Mouse (Mus musculus) fibroblast of lung, adult 2 months (primary cell): ENCODE measurements around the gene Tcf23.
A peak's percentile ranks its signal among the peaks of the same experiment; 100 is the strongest.

Experiments used
- DNase-seq: peaks from one replicate; pipeline ENCODE4 v3.0.0-alpha.2; 2011; ENCODE audit warnings: low read depth

Gene Tcf23

DNA sequence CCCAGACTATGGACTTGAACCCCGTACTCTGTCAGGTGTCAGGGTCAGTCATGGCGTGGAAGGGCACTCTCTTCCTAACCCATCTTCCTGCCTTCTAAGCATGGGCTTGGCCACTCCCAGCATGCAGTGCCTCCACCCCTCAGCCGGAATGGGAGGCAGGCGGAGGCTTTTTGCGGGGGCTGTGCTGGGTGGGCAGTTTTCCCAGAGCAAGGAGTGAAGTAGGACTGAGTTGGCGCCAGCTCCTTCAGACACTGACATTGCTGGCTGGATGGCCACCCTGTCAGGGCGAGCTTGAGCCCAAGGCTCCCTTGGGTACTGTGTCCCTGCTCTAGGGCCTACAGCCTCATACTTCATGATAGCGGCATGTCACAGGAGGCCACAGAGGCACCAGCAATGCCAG, at the start of gene Tcf23:
Gene Tcf23 (plus strand): TSS at position 247 of the 400 bp plus-strand sequence.
- DNase-seq: no peak

GRCm38 (mm10) chr5:30918691-30919090, 49.8 kb upstream of the Tcf23 start:
- DNase-seq: no peak

DNA sequence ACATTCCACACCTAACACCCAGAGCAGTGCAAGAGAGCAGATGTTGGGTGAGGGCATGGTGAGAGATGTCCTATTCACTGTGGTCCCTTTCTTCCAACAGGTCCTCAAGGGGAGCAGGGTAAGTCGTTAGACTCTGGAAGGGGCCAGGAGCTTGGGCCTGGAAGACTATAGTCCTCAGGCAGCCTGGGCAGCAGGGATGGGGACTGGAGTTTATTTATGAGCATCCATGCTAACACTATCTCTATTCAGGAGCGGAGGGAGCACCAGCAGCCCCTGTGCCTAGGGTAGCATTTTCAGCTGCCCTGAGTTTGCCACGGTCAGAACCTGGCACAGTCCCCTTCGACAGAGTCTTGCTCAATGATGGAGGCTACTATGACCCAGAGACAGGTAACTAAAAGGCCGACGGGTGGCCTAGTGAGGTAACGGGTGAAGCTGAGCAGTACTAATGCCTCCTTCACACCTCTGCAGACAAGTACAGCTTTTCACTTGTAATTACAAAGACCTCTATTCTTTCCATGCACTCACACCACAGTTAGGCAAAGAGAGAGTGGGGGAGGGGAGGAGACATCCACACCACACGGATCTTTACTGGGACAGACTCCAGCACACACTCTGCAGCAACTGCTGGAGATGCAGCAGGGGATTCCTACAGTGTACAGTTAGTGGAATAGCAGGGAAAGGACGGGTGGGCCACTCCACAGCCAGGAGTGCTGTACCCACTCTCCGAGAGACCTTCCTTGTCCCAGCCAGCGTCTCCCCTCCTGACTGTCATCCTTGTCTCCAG, 48.4 kb upstream of the Tcf23 start:
- DNase-seq: no peak

DNA sequence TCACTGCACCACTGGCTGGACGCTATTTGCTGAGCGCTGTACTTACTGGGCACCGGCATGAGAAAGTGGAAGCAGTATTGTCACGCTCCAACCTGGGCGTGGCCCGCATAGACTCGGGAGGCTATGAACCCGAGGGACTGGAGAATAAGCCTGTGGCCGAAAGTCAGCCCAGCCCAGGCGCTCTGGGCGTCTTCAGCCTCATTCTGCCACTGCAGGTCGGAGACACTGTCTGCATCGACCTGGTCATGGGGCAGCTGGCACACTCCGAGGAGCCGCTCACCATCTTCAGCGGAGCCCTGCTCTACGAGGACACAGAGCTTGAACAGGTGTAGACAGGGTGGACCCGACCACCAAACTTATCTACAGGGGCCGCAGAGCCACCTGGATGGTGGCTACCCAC, 47.8 kb upstream of the Tcf23 start:
- DNase-seq: no peak

DNA sequence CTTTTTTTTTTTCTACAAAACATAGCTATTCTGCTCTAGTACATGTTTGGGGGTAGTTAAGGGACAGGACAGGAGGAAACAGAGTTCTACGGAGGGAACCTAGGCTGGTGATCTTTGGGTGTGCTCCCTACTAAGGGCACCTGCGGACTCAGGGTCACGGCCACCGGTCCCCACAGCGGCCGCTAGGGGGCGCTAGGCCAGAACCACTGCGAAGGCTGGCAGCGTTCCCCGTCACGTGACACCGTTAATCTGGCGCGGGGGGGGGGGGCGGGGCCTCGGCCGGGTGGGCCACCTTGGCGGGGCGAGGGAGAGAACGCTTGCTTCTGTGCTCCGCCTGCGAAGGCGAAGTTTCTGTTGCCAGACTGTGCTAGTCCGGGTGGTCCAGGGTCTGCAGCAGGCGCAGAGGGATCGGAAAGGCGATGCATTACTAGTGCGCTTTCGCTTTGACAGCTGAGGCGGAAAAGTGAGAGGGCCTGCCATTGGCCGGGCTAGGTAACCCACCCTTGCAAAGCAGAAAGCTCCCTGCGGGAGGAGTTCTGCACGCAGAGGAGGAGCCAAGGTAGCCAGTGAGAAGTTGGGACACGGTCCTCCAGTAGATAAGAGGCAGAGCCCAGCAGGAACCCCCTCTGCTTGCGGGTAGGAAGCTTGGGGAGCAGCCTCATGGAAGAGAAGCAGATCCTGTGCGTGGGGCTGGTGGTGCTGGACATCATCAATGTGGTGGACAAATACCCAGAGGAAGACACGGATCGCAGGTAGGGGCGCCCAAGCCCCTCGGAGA, 47.0 kb upstream of the Tcf23 start, which contains the start of gene Khk:
Gene Khk (plus strand): TSS at position 176 of the 778 bp plus-strand sequence.
- DNase-seq: no peak

DNA sequence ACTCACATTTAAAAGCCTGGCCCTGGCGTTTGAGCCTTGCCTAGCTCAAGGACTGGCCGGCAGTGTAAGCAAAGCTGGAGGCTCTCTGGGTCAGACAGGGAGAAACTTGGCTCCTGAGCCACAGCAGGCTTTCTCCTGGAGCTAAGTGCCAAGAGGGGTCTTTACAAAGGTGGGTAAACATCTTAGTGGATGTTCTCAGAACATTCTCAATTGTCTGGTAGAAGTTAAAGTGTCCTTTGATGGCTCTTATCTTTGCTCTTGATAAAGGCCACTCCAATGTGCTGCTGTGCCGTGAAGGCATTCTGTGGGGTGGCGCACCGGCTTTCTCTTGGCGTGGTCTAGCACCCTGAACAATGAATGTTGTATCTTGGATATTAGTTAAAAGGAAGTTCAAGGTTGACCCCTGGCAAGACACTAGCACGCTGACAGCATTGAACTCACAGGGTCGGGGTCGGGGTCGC, 45.9 kb upstream of the Tcf23 start:
- DNase-seq: no peak

DNA sequence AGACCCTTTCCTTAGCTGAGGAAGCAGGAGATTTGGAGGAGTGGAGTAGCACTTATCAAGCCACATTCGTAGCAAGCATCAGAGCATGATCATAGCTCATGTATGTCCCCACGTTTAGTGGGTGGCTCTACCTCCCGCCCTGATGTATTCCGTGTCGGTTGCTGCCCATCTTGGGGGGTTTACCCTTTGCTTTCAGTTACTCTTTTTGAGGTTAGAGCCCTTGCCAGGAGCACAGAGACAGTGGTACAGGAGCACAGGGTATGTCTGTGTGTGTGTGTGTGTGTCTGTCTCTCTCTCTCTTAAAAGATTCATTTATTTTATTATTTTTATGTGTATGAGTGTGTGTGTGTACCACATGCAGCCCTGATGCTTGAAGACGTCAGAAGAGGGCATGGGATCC, 45.3 kb upstream of the Tcf23 start:
- DNase-seq: no peak

DNA sequence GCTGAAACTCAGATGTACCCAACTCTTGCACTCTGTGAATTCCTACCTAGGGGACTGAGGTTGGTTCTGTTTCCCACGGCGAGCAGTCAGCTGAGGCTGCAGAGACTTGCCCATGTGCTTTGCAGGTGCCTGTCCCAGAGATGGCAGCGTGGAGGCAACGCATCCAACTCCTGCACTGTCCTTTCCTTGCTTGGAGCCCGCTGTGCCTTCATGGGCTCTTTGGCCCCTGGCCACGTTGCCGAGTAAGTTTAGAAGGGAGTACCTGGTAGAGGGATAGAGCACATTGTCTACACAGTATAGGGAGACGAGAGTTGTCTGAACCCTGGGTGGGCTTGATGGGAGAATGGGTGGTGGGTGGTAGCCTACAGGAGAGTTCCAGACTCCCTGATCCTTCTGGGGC, 43.8 kb upstream of the Tcf23 start:
- DNase-seq: no peak

- DNase-seq: no peak
These were observed 43.2 kb upstream of the Tcf23 start for GRCm38 (mm10) chr5:30925217-30925616.

DNA sequence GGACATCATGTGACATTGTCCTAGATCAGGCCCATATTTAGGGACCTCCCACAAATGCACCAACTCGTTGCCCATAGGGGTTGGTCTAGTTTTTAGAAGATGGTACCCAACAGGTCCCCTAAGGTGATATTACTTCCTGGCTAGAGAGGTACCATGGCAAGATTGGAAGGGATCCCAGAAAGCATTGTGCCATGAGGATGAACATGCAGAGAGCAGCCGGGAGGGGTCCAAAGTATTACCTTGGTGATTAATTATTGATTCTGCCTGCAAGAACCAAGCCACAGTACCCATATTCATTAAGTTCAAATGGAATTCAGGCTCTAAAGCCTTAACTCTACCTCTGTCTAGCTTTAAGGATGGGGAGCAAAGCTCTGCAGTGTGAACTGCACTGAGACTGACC, 42.4 kb upstream of the Tcf23 start:
- DNase-seq: no peak

DNA sequence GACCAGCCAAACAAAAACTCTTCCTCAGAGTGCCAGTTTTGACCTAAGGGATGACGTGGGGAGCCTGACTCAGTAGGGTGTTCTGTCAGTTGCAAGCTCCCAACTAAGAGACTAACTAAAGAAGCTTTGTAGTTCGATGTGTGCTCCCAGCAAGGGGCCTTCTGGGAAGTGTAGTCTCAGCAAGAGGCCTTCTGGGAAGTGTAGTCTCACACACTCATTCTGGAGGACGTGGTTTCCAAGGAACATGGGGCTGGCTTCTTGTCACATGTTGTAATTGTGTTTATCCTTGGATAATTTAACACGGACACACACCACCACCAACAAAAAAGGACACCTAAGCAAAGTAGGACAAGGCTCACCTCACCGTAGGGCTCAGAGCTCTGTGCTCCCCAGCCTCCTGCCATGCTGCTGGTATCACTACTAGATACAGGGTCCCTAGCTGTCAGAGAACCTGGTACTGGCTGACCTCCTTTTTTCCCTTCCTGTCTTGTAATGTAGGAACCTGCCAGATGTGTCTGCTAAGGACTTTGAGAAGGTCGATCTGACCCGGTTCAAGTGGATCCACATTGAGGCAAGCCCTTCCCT, 40.4 kb upstream of the Tcf23 start:
- no peak for DNase-seq

GRCm38 (mm10) chr5:30930121-30930520, 38.3 kb upstream of the Tcf23 start:
- DNase-seq: no peak

DNA sequence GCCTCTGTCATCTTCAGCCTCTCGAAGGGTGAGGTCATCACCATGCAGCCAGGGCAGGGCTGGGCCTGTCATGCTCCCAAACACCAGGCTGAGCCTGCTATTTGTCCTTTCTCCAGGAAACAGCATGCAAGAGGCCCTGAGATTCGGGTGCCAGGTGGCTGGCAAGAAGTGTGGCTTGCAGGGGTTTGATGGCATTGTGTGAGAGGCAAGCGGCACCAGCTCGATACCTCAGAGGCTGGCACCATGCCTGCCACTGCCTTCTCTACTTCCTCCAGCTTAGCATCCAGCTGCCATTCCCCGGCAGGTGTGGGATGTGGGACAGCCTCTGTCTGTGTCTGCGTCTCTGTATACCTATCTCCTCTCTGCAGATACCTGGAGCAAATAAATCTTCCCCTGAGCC, 37.6 kb upstream of the Tcf23 start:
- DNase-seq: no peak

- DNase-seq: no peak
These were observed 37.1 kb upstream of the Tcf23 start for GRCm38 (mm10) chr5:30931378-30931777.

DNA sequence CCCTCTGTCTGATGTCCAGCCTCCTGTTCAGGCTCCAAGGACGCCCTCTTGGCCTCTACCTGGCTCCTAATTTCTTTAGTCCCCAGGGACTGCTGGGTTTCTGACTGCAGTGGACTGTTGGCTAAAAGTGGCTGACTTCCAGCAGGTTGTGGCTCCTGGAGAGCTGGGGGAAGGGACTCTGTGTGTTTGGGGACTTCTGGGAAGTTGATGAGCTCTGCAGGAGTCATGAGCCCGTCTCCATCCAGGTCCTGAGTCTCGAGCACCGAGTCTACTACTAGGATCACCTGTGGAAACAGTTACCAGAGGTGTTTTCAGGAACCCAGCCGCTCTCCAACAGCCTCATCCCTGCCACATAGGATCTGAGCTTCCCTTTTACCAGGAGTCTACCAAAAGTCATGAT, 34.8 kb upstream of the Tcf23 start:
- DNase-seq: no peak

DNA sequence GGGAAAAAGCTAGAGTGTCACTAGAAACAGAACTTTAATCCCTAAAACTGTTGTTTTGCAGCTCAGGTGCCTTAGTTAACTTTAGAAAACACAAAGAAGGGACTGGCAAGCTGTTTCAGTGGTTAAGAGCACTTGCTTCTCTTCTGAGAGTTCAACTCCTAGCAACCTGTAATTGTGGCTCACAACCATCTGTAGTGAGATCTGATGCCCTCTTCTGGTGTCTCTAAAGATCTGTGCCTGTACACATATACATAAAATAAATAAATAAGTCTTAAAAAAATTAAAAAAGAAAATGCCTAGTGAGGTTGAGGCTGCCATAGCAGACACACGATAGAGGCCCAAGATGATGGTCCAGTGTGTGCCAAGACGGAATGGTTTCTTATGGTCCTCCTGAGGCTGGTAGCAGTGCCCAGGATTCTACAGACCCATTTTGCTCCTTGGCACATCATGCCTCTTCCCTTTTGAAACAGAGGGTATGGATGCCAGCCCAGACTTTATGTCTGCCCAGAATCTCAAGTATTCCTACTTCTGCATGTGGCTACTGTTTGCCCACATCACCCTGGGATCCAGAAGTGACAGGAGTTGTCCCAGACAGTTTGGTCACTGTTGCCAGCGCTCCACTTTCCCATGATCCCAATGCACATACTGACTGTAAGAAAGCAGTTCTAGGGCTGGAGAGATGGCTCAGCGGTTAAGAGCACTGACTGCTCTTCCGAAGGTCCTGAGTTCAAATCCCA, 33.6 kb upstream of the Tcf23 start:
- DNase-seq: no peak

- no peak for DNase-seq
These were observed 25.5 kb upstream of the Tcf23 start for GRCm38 (mm10) chr5:30943004-30943403.

DNA sequence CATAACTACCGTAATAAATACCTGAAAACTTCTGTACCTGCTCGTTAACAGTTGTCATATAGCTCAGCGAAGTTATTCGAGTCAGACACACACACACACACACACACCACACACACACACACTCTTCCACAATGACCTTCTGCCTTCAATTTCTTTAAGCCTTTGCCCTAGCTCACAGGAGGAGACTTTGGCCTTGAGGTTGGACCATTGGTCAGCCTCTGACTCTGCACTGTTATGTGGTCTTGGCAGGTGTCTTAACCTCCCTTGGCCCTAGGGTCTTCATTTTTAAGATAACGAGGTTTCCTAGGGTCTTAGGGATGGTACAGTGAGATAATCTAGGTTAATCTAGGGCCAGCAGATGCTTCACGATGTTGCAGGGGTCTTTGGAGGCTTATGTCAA, 24.1 kb upstream of the Tcf23 start:
- DNase-seq: no peak

- DNase-seq: no peak
These were observed 23.3 kb upstream of the Tcf23 start, which contains the start of gene Cgref1 for GRCm38 (mm10) chr5:30944956-30945781. TSS of gene Cgref1 (minus strand) at chr5:30945591.

GRCm38 (mm10) chr5:30948620-30949019, 19.8 kb upstream of the Tcf23 start:
- no peak for DNase-seq

DNA sequence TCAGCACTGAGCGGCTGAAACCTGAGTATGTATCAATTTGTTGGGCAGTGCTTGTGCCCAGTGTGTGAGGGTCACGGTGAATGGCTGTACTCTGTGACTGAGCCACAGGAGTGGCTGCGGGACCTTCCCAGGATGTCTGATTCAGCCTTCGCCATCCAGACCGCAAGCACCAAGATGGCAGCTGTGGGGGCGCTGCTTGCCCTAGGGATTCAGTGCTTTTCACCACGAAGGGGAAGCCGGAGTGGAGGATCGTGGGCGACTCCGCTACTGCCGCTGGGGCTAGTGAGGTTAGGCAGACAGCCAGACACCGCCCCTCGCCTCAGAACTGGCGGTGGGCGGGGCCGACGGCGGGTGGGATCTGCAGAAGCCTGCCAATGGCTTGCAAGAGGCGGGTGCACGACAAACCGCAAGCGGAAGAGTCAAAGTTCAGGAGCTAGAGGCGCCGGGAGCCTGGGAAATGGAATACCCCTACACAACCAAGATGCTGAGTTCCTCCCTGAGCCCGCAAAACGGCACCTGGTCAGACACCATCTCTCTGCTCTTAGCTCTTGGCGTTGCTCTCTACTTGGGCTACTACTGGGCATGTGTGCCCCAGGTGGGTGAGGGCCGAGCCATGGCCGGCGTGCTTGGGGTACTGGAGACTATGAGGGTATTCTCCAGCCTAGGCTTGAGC, 18.7 kb upstream of the Tcf23 start:
- DNase-seq: peak; percentile 88
